Mouse (Mus musculus) midbrain, postnatal 0 days (tissue): ENCODE measurements around the gene Poglut1. TPM values are rescaled to one million over a fixed set of nuclear protein-coding genes. Genes with fewer than 3 reads are reported as not detected.

ENCODE experiments used
- ATAC-seq: fragments of 200-750 bp; cut with Nextera tagmentation; 2 replicates; pipeline ENCODE4 v1.8.0; 2017; ENCODE audit warnings: moderate number of reproducible peaks, mild to moderate bottlenecking, moderate TSS enrichment, moderate library complexity; ENCODE audit not compliant: low FRiP score
- DNase-seq: peaks from one replicate; pipeline ENCODE4 v3.0.0-alpha.2; 2015; ENCODE audit warnings: low spot score
- H3K27ac ChIP-seq: fragments of 300-500 bp; sonication (generic); 2 replicates; pipeline ENCODE4 v1.5.1; 2014; ENCODE audit warnings: low read depth, mild to moderate bottlenecking, low read length, mixed read lengths
- H3K27me3 ChIP-seq: fragments of 300-500 bp; sonication (generic); 2 replicates; pipeline ENCODE4 v1.6.1; 2014; ENCODE audit warnings: low read length, control low read depth, mixed read lengths; ENCODE audit not compliant: insufficient read depth
- H3K36me3 ChIP-seq: fragments of 300-500 bp; sonication (generic); 2 replicates; pipeline ENCODE4 v1.6.1; 2014; ENCODE audit warnings: low read length, control low read depth, mixed read lengths; ENCODE audit not compliant: insufficient read depth
- H3K4me1 ChIP-seq: fragments of 300-500 bp; sonication (generic); 2 replicates; pipeline ENCODE4 v1.6.1; 2014; ENCODE audit warnings: mild to moderate bottlenecking, control low read depth, antibody characterized with exemption, low read length, mixed read lengths; ENCODE audit not compliant: insufficient read depth
- H3K4me2 ChIP-seq: fragments of 300-500 bp; sonication (generic); 2 replicates; pipeline ENCODE4 v1.6.1; 2014; ENCODE audit warnings: low read depth, mild to moderate bottlenecking, low read length, mixed read lengths; ENCODE audit not compliant: poor library complexity, severe bottlenecking
- H3K4me3 ChIP-seq: fragments of 300-500 bp; sonication (generic); 2 replicates; pipeline ENCODE4 v1.5.1; 2014; ENCODE audit warnings: low read depth, mild to moderate bottlenecking, low read length, moderate library complexity
- H3K9ac ChIP-seq: fragments of 300-500 bp; sonication (generic); replicated peaks from 2 replicates; pipeline ENCODE4 v1.6.1; 2014; ENCODE audit warnings: mild to moderate bottlenecking, low read length, moderate library complexity, mixed read lengths; ENCODE audit not compliant: poor library complexity, severe bottlenecking
- H3K9me3 ChIP-seq: fragments of 300-500 bp; sonication (generic); 2 replicates; pipeline ENCODE4 v1.6.1; 2016; ENCODE audit warnings: low read length, control low read depth
- CTCF ChIP-seq: IDR thresholded peaks from 2 replicates; pipeline ENCODE4 v1.5.1; 2016; ENCODE audit warnings: antibody characterized with exemption, mild to moderate bottlenecking
- WGBS: fragments of 180-500 bp; shearing (Covaris S2); extraction: QIAGEN DNeasy Blood & Tissue Kit; methylation state at CpG from one replicate; pipeline ENCODE4 v1.1.7; 2014; 5-methylcytosine and 5-hydroxymethylcytosine counted together
- polyA plus RNA-seq: library from polyadenylated mRNA; unstranded; fragments of >200 nt; fragmentation: Nextera tagmentation; extraction: Ambion mirVana; gene quantifications from 2 replicates; pipeline ENCODE4 v1.2.1, GENCODE M21; 2015
- total RNA-seq: library from RNA; depleted of rRNA; stranded (reverse); fragments of >200 nt; gene quantifications from 2 replicates; pipeline ENCODE4 v1.2.3, GENCODE M21; 2014

The Poglut1 gene
- total and polyA plus RNA-seq, 2 experiments from 2014 or later, result 33.1 to 41.5 TPM

GRCm38 (mm10) chr16:38571481-38571880, 21.4 kb upstream of the Poglut1 start:
- DNase-seq (no peak), ATAC-seq (no peak)
- H3K4me3 ChIP-seq, result no peak overlapping the region
- no peak overlapping the region for H3K27ac ChIP-seq
- H3K4me1 ChIP-seq, result no peaks in the 10 kb centered on the region
- no peaks in the 10 kb centered on the region for H3K9me3 ChIP-seq
- no peak overlapping the region for H3K4me2 ChIP-seq
- H3K9ac ChIP-seq, result no peak overlapping the region
- H3K27me3 ChIP-seq, result no peaks in the 10 kb centered on the region
- no peak for TF ChIP-seq CTCF
- 97% methylated on average over 3 of the region's 3 CpGs for WGBS
- H3K36me3 ChIP-seq, result peaks cover 12% of the 10 kb centered on the region

GRCm38 (mm10) chr16:38568192-38568591, 18.1 kb upstream of the Poglut1 start:
- ATAC-seq, result no peak
- Histone ChIP-seq H3K9ac (no peak overlapping the region), H3K4me1 (no peaks in the 10 kb centered on the region), H3K27me3 (no peaks in the 10 kb centered on the region), H3K27ac (no peak overlapping the region), H3K36me3 (peaks cover 6% of the 10 kb centered on the region; the same call in 1 of the 2 replicates), H3K4me3 (no peak overlapping the region), H3K9me3 (no peaks in the 10 kb centered on the region), H3K4me2 (no peak overlapping the region)
- WGBS, result 96% methylated on average over 5 of the region's 5 CpGs
- TF ChIP-seq CTCF, result no peak
- DNase-seq, result no peak

- TF ChIP-seq CTCF, result no peak
- no peak for DNase-seq
- ATAC-seq, result no peak
- Histone ChIP-seq H3K36me3 (peaks cover 6% of the 10 kb centered on the region; the same call in 1 of the 2 replicates), H3K4me1 (no peaks in the 10 kb centered on the region), H3K9ac (peak overlapping the region; percentile 88), H3K9me3 (no peaks in the 10 kb centered on the region), H3K27ac (no peak overlapping the region), H3K4me2 (peak overlapping the region; percentile 73), H3K27me3 (no peaks in the 10 kb centered on the region; the same call in 1 of the 2 replicates), H3K4me3 (peak overlapping the region; percentile 90)
- 41% methylated on average over 10 of the region's 10 CpGs for WGBS
Observed at GRCm38 (mm10) chr16:38563516-38563915, 13.5 kb upstream of the Poglut1 start.

GRCm38 (mm10) chr16:38562968-38563327, 12.9 kb upstream of the Poglut1 start:
- H3K36me3 ChIP-seq, result peaks cover 6% of the 10 kb centered on the region; the same call in 1 of the 2 replicates
- H3K9ac ChIP-seq, result peak overlapping the region; percentile 88
- no peaks in the 10 kb centered on the region for H3K9me3 ChIP-seq
- H3K27me3 ChIP-seq, result no peaks in the 10 kb centered on the region; the same call in 1 of the 2 replicates
- no peaks in the 10 kb centered on the region for H3K4me1 ChIP-seq
- ATAC-seq (peak; percentile 66; the same call in 1 of the 2 replicates), DNase-seq (no peak)
- 0% methylated on average over 25 of the region's 25 CpGs for WGBS
- TF ChIP-seq CTCF, result no peak
- peak overlapping the region; percentile 90 for H3K4me3 ChIP-seq
- H3K4me2 ChIP-seq, result peak overlapping the region; percentile 73
- peak overlapping the region; percentile 82 for H3K27ac ChIP-seq

- Histone ChIP-seq H3K9me3 (no peaks in the 10 kb centered on the region), H3K4me2 (peak overlapping the region; percentile 73), H3K27ac (peak overlapping the region; percentile 82), H3K27me3 (no peaks in the 10 kb centered on the region; the same call in 1 of the 2 replicates), H3K36me3 (0 out of 2 replicates have a peak, but pooled peaks cover 3% of the 10 kb centered on the region), H3K4me3 (peak overlapping the region; percentile 90), H3K9ac (peak overlapping the region; percentile 88), H3K4me1 (no peaks in the 10 kb centered on the region)
- no peak for TF ChIP-seq CTCF
- 7% methylated on average over 37 of the region's 37 CpGs for WGBS
- ATAC-seq (peak; percentile 95), DNase-seq (peak; percentile 98)
Observed at GRCm38 (mm10) chr16:38562131-38562967, 12.3 kb upstream of the Poglut1 start.

GRCm38 (mm10) chr16:38558221-38558748, 8.2 kb upstream of the Poglut1 start, which contains the start of gene Tmem39a:
Tmem39a (plus strand) TSS chr16:38558698.
- no peak for DNase-seq
- TF ChIP-seq CTCF, result no peak
- H3K4me3 ChIP-seq, result no peak within 1 kb of the TSS
- H3K36me3 ChIP-seq, result no peaks in the 10 kb centered on the region
- H3K9ac ChIP-seq, result no peak within 1 kb of the TSS
- ATAC-seq, result no peak
- H3K27me3 ChIP-seq, result peaks cover 5% of the 10 kb centered on the region; the same call in 1 of the 2 replicates
- no peaks in the 10 kb centered on the region for H3K4me1 ChIP-seq
- no peak within 1 kb of the TSS for H3K4me2 ChIP-seq
- WGBS, result 79% methylated on average over 3 of the region's 3 CpGs
- H3K9me3 ChIP-seq, result no peaks in the 10 kb centered on the region
- no peak within 1 kb of the TSS for H3K27ac ChIP-seq
